Mouse (Mus musculus) left cerebral cortex, adult 8-10 months (tissue): ENCODE data around the gene Sox10. TPM values are rescaled to one million over a fixed set of nuclear protein-coding genes. Genes with fewer than 3 reads are reported as not detected.
A peak's percentile ranks its signal among the peaks of the same experiment; 100 is the strongest.

Experiments used
- DNase-seq, 2 experiments: peaks; one replicate each; pipeline ENCODE4 v3.0.0; 2022; ENCODE audit warnings: low spot score in 2 of 2
- total RNA-seq, 4 experiments: library from RNA; stranded (reverse); gene quantifications; 2 replicates each; pipeline ENCODE4 v1.2.4; 2022

Gene Sox10
- total RNA-seq, 4 experiments from 2014 or later = 30.5 to 36.3 (median 32.6) TPM

GRCm38 (mm10) chr15:79124331-79124875, 40.6 kb downstream of the Sox10 start:
- DNase-seq = no peak

GRCm38 (mm10) chr15:79123751-79124150, 41.3 kb downstream of the Sox10 start:
- no peak for DNase-seq

GRCm38 (mm10) chr15:79122546-79122945, 42.5 kb downstream of the Sox10 start:
- DNase-seq = no peak

GRCm38 (mm10) chr15:79122119-79122518, 42.9 kb downstream of the Sox10 start:
- DNase-seq = no peak

GRCm38 (mm10) chr15:79119491-79119890, 45.5 kb downstream of the Sox10 start:
- DNase-seq = no peak

GRCm38 (mm10) chr15:79115276-79115675, 49.8 kb downstream of the Sox10 start:
- DNase-seq = no peak

GRCm38 (mm10) chr15:79111774-79112173, 53.3 kb downstream of the Sox10 start:
- DNase-seq = no peak

- DNase-seq = no peak
Observed at GRCm38 (mm10) chr15:79110528-79110927, 54.5 kb downstream of the Sox10 start.

GRCm38 (mm10) chr15:79110031-79110430, 55.0 kb downstream of the Sox10 start:
- no peak for DNase-seq

GRCm38 (mm10) chr15:79109321-79109934, 55.6 kb downstream of the Sox10 start:
- DNase-seq = no peak

GRCm38 (mm10) chr15:79108421-79109320, 56.4 kb downstream of the Sox10 start, which contains the start of gene Micall1:
Micall1 (plus strand) TSS chr15:79108898.
- DNase-seq = peak in 1 of 2 experiments; percentile 28

- no peak for DNase-seq
Observed at GRCm38 (mm10) chr15:79107966-79108365, 57.1 kb downstream of the Sox10 start.

- DNase-seq = no peak
Observed at GRCm38 (mm10) chr15:79105804-79106203, 59.2 kb downstream of the Sox10 start.

Other genes starting within 250 kb of the Sox10 start
- gene Lgals1, start 238.5 kb downstream of the Sox10 start, total RNA-seq = 10 to 100 TPM; 19.2 to 31.4 (median 26.5) TPM
- gene Nol12, start 230.3 kb downstream of the Sox10 start, total RNA-seq = 10 to 100 TPM; 35.8 to 43.5 (median 39.9) TPM
- gene Triobp, start 217.5 kb downstream of the Sox10 start, total RNA-seq = 10 to 100 TPM; 10.8 to 16.3 (median 11.7) TPM
- gene H1f0, start 136.8 kb downstream of the Sox10 start, total RNA-seq = 10 to 100 TPM; 84.9 to 94.2 (median 89.5) TPM
- under 1 TPM in 3 of 4 experiments, not detected in 1; 0.30 to 0.72 (median 0.37) TPM for gene Galr3, start 123.4 kb downstream of the Sox10 start, total RNA-seq
- 10 to 100 TPM; 16.5 to 20.1 (median 18.4) TPM for gene Ankrd54, start 102.3 kb downstream of the Sox10 start, total RNA-seq
- 10 to 100 TPM; 73.8 to 77.0 (median 75.3) TPM for gene Eif3l, start 90.1 kb downstream of the Sox10 start, total RNA-seq
- gene Micall1, start 56.3 kb downstream of the Sox10 start, total RNA-seq = 10 to 100 TPM; 28.9 to 32.0 (median 30.4) TPM
- gene Polr2f, start 24.2 kb downstream of the Sox10 start, total RNA-seq = 100 to 1,000 TPM in 2 of 4 experiments, 10 to 100 TPM in 2; 83.7 to 108 (median 99.6) TPM
- gene 1700088E04Rik, start 24.0 kb downstream of the Sox10 start, total RNA-seq = 10 to 100 TPM; 10.1 to 14.4 (median 11.3) TPM
- 10 to 100 TPM; 47.2 to 56.8 (median 52.7) TPM for gene Pick1, start 63.9 kb upstream of the Sox10 start, total RNA-seq
- 1 to 10 TPM in 1 of 4 experiments, under 1 TPM in 3; 0.18 to 1.2 (median 0.63) TPM for gene Gm49486, start 64.2 kb upstream of the Sox10 start, total RNA-seq
- under 1 TPM in 3 of 4 experiments, not detected in 1; 0.53 to 0.91 (median 0.57) TPM for gene Slc16a8, start 89.5 kb upstream of the Sox10 start, total RNA-seq
- gene Baiap2l2, start 120.3 kb upstream of the Sox10 start, total RNA-seq = 10 to 100 TPM in 3 of 4 experiments, 1 to 10 TPM in 1; 3.1 to 14.2 (median 11.4) TPM
- gene Pla2g6, start 163.2 kb upstream of the Sox10 start, total RNA-seq = 10 to 100 TPM; 21.4 to 24.1 (median 22.8) TPM
- 1 to 10 TPM; 1.2 to 3.8 (median 1.5) TPM for gene Maff, start 181.4 kb upstream of the Sox10 start, total RNA-seq
- 10 to 100 TPM; 69.7 to 89.8 (median 75.6) TPM for gene Tmem184b, start 238.3 kb upstream of the Sox10 start, total RNA-seq